Comparison of ENCODE assay signal across 14 mouse cellular contexts in genomic region chr13:45262011-45262410, GRCm38 (mm10).
DNase-seq lines count a peak whose midpoint lies in the region; ATAC-seq and TF ChIP-seq lines count a peak whose summit lies in the region.
"Had no signal": no experiment of that assay in that cellular context is flagged by ENCODE, and none has a peak within 500 bp of the region (broad histone marks: within the 10 kb centered on the region; RNA-seq: fewer than 3 reads in every experiment).

No protein-coding gene starts in this region.

- no peaks in the 10 kb centered on the region for H3K9me3 ChIP-seq in kidney, embryonic 15.5 days (replicated peaks)
- no peaks in the 10 kb centered on the region for H3K9me3 ChIP-seq in embryonic facial prominence, embryonic 10.5 days
- H3K9me3 ChIP-seq in liver, postnatal 0 days (ENCODE audit: low read length) = no peaks in the 10 kb centered on the region; the same call in 1 of the 2 replicates
- no peaks in the 10 kb centered on the region for H3K9me3 ChIP-seq in intestine, embryonic 15.5 days
- H3K9me3 ChIP-seq: heart, embryonic 15.5 days; lung, embryonic 15.5 days; neural tube, embryonic 12.5 days had no signal

- H3K27me3 ChIP-seq in kidney, embryonic 15.5 days = no peaks in the 10 kb centered on the region
- peaks cover 40% of the 10 kb centered on the region for H3K27me3 ChIP-seq in embryonic facial prominence, embryonic 10.5 days (replicated peaks; ENCODE audit: low read depth, poor library complexity, severe bottlenecking)
- H3K27me3 ChIP-seq in liver, postnatal 0 days (ENCODE audit: insufficient read depth, low read length) = peaks cover 49% of the 10 kb centered on the region
- no peaks in the 10 kb centered on the region for H3K27me3 ChIP-seq in intestine, embryonic 15.5 days (replicated peaks)
- H3K27me3 ChIP-seq: heart, embryonic 15.5 days; lung, embryonic 15.5 days; neural tube, embryonic 12.5 days had no signal

- H3K4me3 ChIP-seq in kidney, embryonic 15.5 days (replicated peaks) = no peak overlapping the region
- H3K4me3 ChIP-seq in embryonic facial prominence, embryonic 10.5 days = no peak overlapping the region
- no peak overlapping the region for H3K4me3 ChIP-seq in liver, postnatal 0 days (ENCODE audit: low read depth, low read length)
- H3K4me3 ChIP-seq in intestine, embryonic 15.5 days (replicated peaks) = no peak overlapping the region
- H3K4me3 ChIP-seq: heart, embryonic 15.5 days; lung, embryonic 15.5 days; neural tube, embryonic 12.5 days had no signal

- H3K36me3 ChIP-seq in kidney, embryonic 15.5 days = no peaks in the 10 kb centered on the region
- no peaks in the 10 kb centered on the region for H3K36me3 ChIP-seq in embryonic facial prominence, embryonic 10.5 days (replicated peaks)
- H3K36me3 ChIP-seq in liver, postnatal 0 days (replicated peaks; ENCODE audit: insufficient read depth, low read length) = no peaks in the 10 kb centered on the region
- no peaks in the 10 kb centered on the region for H3K36me3 ChIP-seq in intestine, embryonic 15.5 days
- H3K36me3 ChIP-seq: heart, embryonic 15.5 days; lung, embryonic 15.5 days; neural tube, embryonic 12.5 days had no signal

- H3K4me1 ChIP-seq in kidney, embryonic 15.5 days = peaks cover 5% of the 10 kb centered on the region; the same call in 1 of the 2 replicates
- H3K4me1 ChIP-seq in embryonic facial prominence, embryonic 10.5 days = peaks cover 11% of the 10 kb centered on the region
- no peaks in the 10 kb centered on the region for H3K4me1 ChIP-seq in liver, postnatal 0 days (ENCODE audit: insufficient read depth)
- no peaks in the 10 kb centered on the region for H3K4me1 ChIP-seq in intestine, embryonic 15.5 days (replicated peaks)
- H3K4me1 ChIP-seq: heart, embryonic 15.5 days; lung, embryonic 15.5 days; neural tube, embryonic 12.5 days had no signal

- no peak for TF ChIP-seq CTCF in liver, postnatal 0 days (IDR thresholded peaks at IDR 0.05; ENCODE audit: low read depth)

- no peak for TF ChIP-seq EP300 in liver, postnatal 0 days (IDR thresholded peaks at IDR 0.05; ENCODE audit: low read depth)

- no peak overlapping the region for H3K27ac ChIP-seq in kidney, embryonic 15.5 days
- H3K27ac ChIP-seq in embryonic facial prominence, embryonic 10.5 days (replicated peaks) = no peak overlapping the region
- H3K27ac ChIP-seq in liver, postnatal 0 days (ENCODE audit: low read depth) = no peak overlapping the region
- H3K27ac ChIP-seq in intestine, embryonic 15.5 days = no peak overlapping the region
- H3K27ac ChIP-seq: heart, embryonic 15.5 days; lung, embryonic 15.5 days; neural tube, embryonic 12.5 days had no signal

- H3K9ac ChIP-seq in kidney, embryonic 15.5 days = no peak overlapping the region
- H3K9ac ChIP-seq in liver, postnatal 0 days (replicated peaks) = no peak overlapping the region
- H3K9ac ChIP-seq in intestine, embryonic 15.5 days = no peak overlapping the region
- H3K9ac ChIP-seq: heart, embryonic 15.5 days; lung, embryonic 15.5 days; neural tube, embryonic 12.5 days had no signal

- WGBS in kidney, embryonic 15.5 days = 14% methylated on average over 5 of the region's 5 CpGs
- 16% methylated on average over 5 of the region's 5 CpGs for WGBS in embryonic facial prominence, embryonic 10.5 days
- WGBS in liver, postnatal 0 days (ENCODE audit: insufficient replicate concordance) = 45% methylated on average over 5 of the region's 5 CpGs
- 24% methylated on average over 5 of the region's 5 CpGs for WGBS in intestine, embryonic 15.5 days

- ATAC-seq in kidney, embryonic 15.5 days (replicated peaks; ENCODE audit: low FRiP score) = no peak
- peak; percentile 94 for ATAC-seq in liver, postnatal 0 days
- no peak for ATAC-seq in intestine, embryonic 15.5 days
- ATAC-seq: forebrain, embryonic 16.5 days had no signal

- peak; percentile 29 to 61 for DNase-seq in kidney, adult 8-10 months
- peak; percentile 56 for DNase-seq in embryonic facial prominence, embryonic 10.5 days (ENCODE audit: low spot score)
- DNase-seq in liver, postnatal 0 days = peak; percentile 49
- peak; percentile 79 for DNase-seq in lung, postnatal 36 days
- DNase-seq in urinary bladder, adult 18-20 months (ENCODE audit: low spot score in 2 of 2) = no peak
- DNase-seq in adrenal gland, postnatal 25 days = no peak
- DNase-seq: cerebellum, adult 11-12 months; right cerebral cortex, postnatal 4 days had no signal

- H3K4me2 ChIP-seq in kidney, embryonic 15.5 days = no peak overlapping the region
- no peak overlapping the region for H3K4me2 ChIP-seq in liver, postnatal 0 days (ENCODE audit: low read depth, low read length)
- no peak overlapping the region for H3K4me2 ChIP-seq in intestine, embryonic 15.5 days (replicated peaks)
- H3K4me2 ChIP-seq: heart, embryonic 15.5 days; lung, embryonic 15.5 days; neural tube, embryonic 12.5 days had no signal

Comparison
In these comparisons a context has a peak if more than half of its experiments do, and no peak if none do; other contexts are left out.
1. DNase-seq: peak in kidney, adult 8-10 months (2 of 2), embryonic facial prominence, embryonic 10.5 days (single experiment), liver, postnatal 0 days (single experiment) and lung, postnatal 36 days (single experiment); none in urinary bladder, adult 18-20 months (0 of 2) and adrenal gland, postnatal 25 days (single experiment).